ENCODE assay signal across 5 mouse cellular contexts in the genomic region with DNA sequence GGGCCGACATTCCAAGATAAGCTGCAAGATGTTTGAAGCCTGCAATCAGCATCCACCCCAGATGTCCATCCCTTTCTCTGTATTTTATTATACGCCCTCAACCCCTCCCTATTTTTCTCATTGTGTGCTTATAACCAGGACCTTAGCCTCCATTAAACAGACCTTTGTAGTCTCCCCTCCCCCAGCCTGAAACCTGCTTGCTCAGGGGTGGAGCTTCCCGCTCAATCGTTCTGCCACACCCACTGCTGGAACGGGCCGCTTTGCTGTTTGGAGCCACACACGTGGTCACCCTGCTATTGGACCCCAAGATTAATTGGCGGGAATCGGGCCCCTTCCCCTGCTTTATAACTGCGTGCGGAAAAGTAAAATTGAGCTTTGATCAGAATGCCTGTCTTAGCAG.
DNase-seq lines count a peak whose midpoint lies in the region; ATAC-seq lines count a peak whose summit lies in the region.
"Not testable (repeated sequence)": the region's sequence is repeated elsewhere in the genome, so short reads cannot be mapped to it uniquely, and the experiment has no call there.

No protein-coding gene starts in this region.

- not testable (repeated sequence) for H3K9me3 ChIP-seq in intestine, embryonic 14.5 days (ENCODE audit: control insufficient read depth, low read length); intestine, embryonic 16.5 days (ENCODE audit: control insufficient read depth, low read length)

- DNase-seq in ES-CJ7 (ENCODE audit: low read depth, low spot score) (peak; percentile 12), ZHBTc4 (ENCODE audit: low read depth, low spot score) (peak; percentile 8)
- peak; percentile 51 for DNase-seq in intestine, embryonic 14.5 days (ENCODE audit: low spot score)
- DNase-seq in lung, postnatal 36 days, result peak; percentile 2

- peak; percentile 85 for ATAC-seq in intestine, embryonic 14.5 days (replicated peaks; ENCODE audit: low FRiP score, low TSS enrichment, low read depth)
- ATAC-seq in intestine, embryonic 16.5 days, result peak; percentile 88

- WGBS in intestine, embryonic 14.5 days, result 54% methylated on average over 11 of the region's 11 CpGs
- WGBS in intestine, embryonic 16.5 days, result 45% methylated on average over 11 of the region's 11 CpGs

- H3K4me1 ChIP-seq in intestine, embryonic 14.5 days (replicated peaks; ENCODE audit: control insufficient read depth, insufficient read depth, low read length); intestine, embryonic 16.5 days (ENCODE audit: control insufficient read depth, insufficient read depth, low read length): not testable (repeated sequence)

- not testable (repeated sequence) for H3K9ac ChIP-seq in intestine, embryonic 14.5 days (ENCODE audit: low read length); intestine, embryonic 16.5 days (ENCODE audit: low read depth, low read length)

- not testable (repeated sequence) for H3K4me3 ChIP-seq in intestine, embryonic 14.5 days (ENCODE audit: low read depth, low read length); intestine, embryonic 16.5 days (ENCODE audit: low read length)

- not testable (repeated sequence) for H3K27me3 ChIP-seq in intestine, embryonic 14.5 days (replicated peaks; ENCODE audit: control insufficient read depth, insufficient read depth, low read length); intestine, embryonic 16.5 days (replicated peaks; ENCODE audit: control insufficient read depth, insufficient read depth, low read length)

- H3K36me3 ChIP-seq in intestine, embryonic 14.5 days (ENCODE audit: control insufficient read depth, insufficient read depth, low read length); intestine, embryonic 16.5 days (ENCODE audit: control insufficient read depth, insufficient read depth, low read length): not testable (repeated sequence)

- H3K4me2 ChIP-seq in intestine, embryonic 14.5 days (ENCODE audit: low read length); intestine, embryonic 16.5 days (ENCODE audit: low read depth, low read length): not testable (repeated sequence)

- H3K27ac ChIP-seq in intestine, embryonic 14.5 days (ENCODE audit: low read depth); intestine, embryonic 16.5 days (ENCODE audit: low read length): not testable (repeated sequence)
